Mouse (Mus musculus): Measurements from ENCODE around the gene Ranbp1. TPM values are rescaled to one million over a fixed set of nuclear protein-coding genes. Genes with fewer than 3 reads are reported as not detected.
"Not testable (repeated sequence)": the region's sequence is repeated elsewhere in the genome, so short reads cannot be mapped to it uniquely, and the experiment has no call there.

Ranbp1 gene
- polyA plus RNA-seq, 1 experiment from 2014 or later = 273 TPM

GRCm38 (mm10) chr16:18203430-18204091, 45.0 kb downstream of the Ranbp1 start:
- Histone ChIP-seq H3K27me3 (ENCODE audit: control insufficient read depth, insufficient read depth, low read length) (no peaks in the 10 kb centered on the region), H3K27ac (replicated peaks) (no peak overlapping the region), H3K4me2 (replicated peaks; ENCODE audit: low read depth) (no peak overlapping the region), H3K9ac (ENCODE audit: low read length) (no peak overlapping the region), H3K4me3 (ENCODE audit: low read depth, low read length) (no peak overlapping the region), H3K4me1 (replicated peaks; ENCODE audit: control insufficient read depth, insufficient read depth) (no peaks in the 10 kb centered on the region), H3K9me3 (ENCODE audit: control insufficient read depth, low read length) (no peaks in the 10 kb centered on the region), H3K36me3 (ENCODE audit: control insufficient read depth, insufficient read depth, low read length) (no peaks in the 10 kb centered on the region)
- WGBS = 70% methylated on average over 7 of the region's 7 CpGs
- DNase-seq (ENCODE audit: low spot score) (no peak), ATAC-seq (ENCODE audit: low FRiP score, low TSS enrichment) (no peak)
- TF ChIP-seq CTCF (IDR thresholded peaks at IDR 0.05; ENCODE audit: low read depth) (no peak), EP300 (optimal IDR thresholded peaks at IDR 0.05) (no peak)

- TF ChIP-seq EP300 (optimal IDR thresholded peaks at IDR 0.05) (no peak), CTCF (IDR thresholded peaks at IDR 0.05; ENCODE audit: low read depth) (no peak)
- Histone ChIP-seq H3K27ac (replicated peaks) (no peak overlapping the region), H3K4me2 (replicated peaks; ENCODE audit: low read depth) (no peak overlapping the region), H3K36me3 (ENCODE audit: control insufficient read depth, insufficient read depth, low read length) (no peaks in the 10 kb centered on the region), H3K27me3 (ENCODE audit: control insufficient read depth, insufficient read depth, low read length) (no peaks in the 10 kb centered on the region), H3K4me3 (ENCODE audit: low read depth, low read length) (no peak overlapping the region), H3K9ac (ENCODE audit: low read length) (no peak overlapping the region), H3K4me1 (replicated peaks; ENCODE audit: control insufficient read depth, insufficient read depth) (no peaks in the 10 kb centered on the region), H3K9me3 (ENCODE audit: control insufficient read depth, low read length) (no peaks in the 10 kb centered on the region)
- DNase-seq (ENCODE audit: low spot score) = no peak
- ATAC-seq (ENCODE audit: low FRiP score, low TSS enrichment) = no peak
- 91% methylated on average over 1 of the region's 1 CpGs for WGBS
Measured at GRCm38 (mm10) chr16:18202061-18202460, 46.5 kb downstream of the Ranbp1 start.

DNA sequence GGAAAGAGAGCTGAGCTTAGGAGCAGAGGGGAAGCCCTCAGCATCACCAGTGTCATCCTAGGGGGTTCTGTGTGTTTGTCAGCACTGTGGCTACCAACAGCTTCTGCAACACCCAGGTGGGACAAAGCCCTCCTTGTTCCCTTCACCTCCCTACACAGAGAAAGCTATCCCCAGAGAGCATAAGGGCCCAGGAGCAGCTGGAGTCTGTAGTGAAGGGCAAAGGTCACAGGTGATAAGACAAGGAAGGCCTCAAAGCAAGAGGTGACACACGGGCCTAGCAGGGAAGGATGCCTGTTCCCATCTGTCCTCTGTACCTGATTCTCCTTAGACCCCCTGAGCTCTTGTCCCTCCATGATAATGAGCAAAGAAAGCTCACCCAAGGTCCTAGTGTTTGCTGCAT, 46.9 kb downstream of the Ranbp1 start:
- H3K36me3 ChIP-seq (ENCODE audit: control insufficient read depth, insufficient read depth, low read length) = no peaks in the 10 kb centered on the region

GRCm38 (mm10) chr16:18200062-18200461, 48.5 kb downstream of the Ranbp1 start:
- H3K9me3 ChIP-seq (ENCODE audit: control insufficient read depth, low read length) = no peaks in the 10 kb centered on the region
- H3K9ac ChIP-seq (ENCODE audit: low read length) = no peak overlapping the region
- H3K4me1 ChIP-seq (replicated peaks; ENCODE audit: control insufficient read depth, insufficient read depth) = no peaks in the 10 kb centered on the region
- no peaks in the 10 kb centered on the region for H3K27me3 ChIP-seq (ENCODE audit: control insufficient read depth, insufficient read depth, low read length)
- H3K36me3 ChIP-seq (ENCODE audit: control insufficient read depth, insufficient read depth, low read length) = no peaks in the 10 kb centered on the region
- H3K4me3 ChIP-seq (ENCODE audit: low read depth, low read length) = no peak overlapping the region
- H3K4me2 ChIP-seq (replicated peaks; ENCODE audit: low read depth) = no peak overlapping the region
- ATAC-seq (ENCODE audit: low FRiP score, low TSS enrichment) = no peak
- no peak overlapping the region for H3K27ac ChIP-seq (replicated peaks)
- 68% methylated on average over 2 of the region's 2 CpGs for WGBS
- TF ChIP-seq EP300 (optimal IDR thresholded peaks at IDR 0.05) (no peak), CTCF (IDR thresholded peaks at IDR 0.05; ENCODE audit: low read depth) (no peak)
- no peak for DNase-seq (ENCODE audit: low spot score)

More for the DNA sequence above, 46.9 kb downstream of the Ranbp1 start:
- Histone ChIP-seq H3K27ac (replicated peaks) (no peak overlapping the region), H3K9ac (ENCODE audit: low read length) (no peak overlapping the region), H3K9me3 (ENCODE audit: control insufficient read depth, low read length) (no peaks in the 10 kb centered on the region), H3K4me3 (ENCODE audit: low read depth, low read length) (no peak overlapping the region), H3K27me3 (ENCODE audit: control insufficient read depth, insufficient read depth, low read length) (no peaks in the 10 kb centered on the region), H3K4me2 (replicated peaks; ENCODE audit: low read depth) (no peak overlapping the region), H3K4me1 (replicated peaks; ENCODE audit: control insufficient read depth, insufficient read depth) (no peaks in the 10 kb centered on the region)
- no peak for DNase-seq (ENCODE audit: low spot score)
- TF ChIP-seq EP300 (optimal IDR thresholded peaks at IDR 0.05) = no peak
- no peak for TF ChIP-seq CTCF (IDR thresholded peaks at IDR 0.05; ENCODE audit: low read depth)
- WGBS = 37% methylated on average over 1 of the region's 1 CpGs
- no peak for ATAC-seq (ENCODE audit: low FRiP score, low TSS enrichment)

GRCm38 (mm10) chr16:18198365-18199098, 50.0 kb downstream of the Ranbp1 start:
- Histone ChIP-seq H3K4me2 (replicated peaks; ENCODE audit: low read depth) (no peak overlapping the region), H3K4me1 (replicated peaks; ENCODE audit: control insufficient read depth, insufficient read depth) (peaks cover 7% of the 10 kb centered on the region), H3K9ac (ENCODE audit: low read length) (no peak overlapping the region), H3K9me3 (ENCODE audit: control insufficient read depth, low read length) (no peaks in the 10 kb centered on the region), H3K4me3 (ENCODE audit: low read depth, low read length) (no peak overlapping the region), H3K36me3 (ENCODE audit: control insufficient read depth, insufficient read depth, low read length) (no peaks in the 10 kb centered on the region), H3K27ac (replicated peaks) (no peak overlapping the region), H3K27me3 (ENCODE audit: control insufficient read depth, insufficient read depth, low read length) (no peaks in the 10 kb centered on the region)
- DNase-seq (ENCODE audit: low spot score) (no peak), ATAC-seq (ENCODE audit: low FRiP score, low TSS enrichment) (no peak)
- 76% methylated on average over 10 of the region's 10 CpGs for whole genome bisulfite sequencing
- TF ChIP-seq CTCF (IDR thresholded peaks at IDR 0.05; ENCODE audit: low read depth) = no peak
- TF ChIP-seq EP300 (optimal IDR thresholded peaks at IDR 0.05) = no peak

DNA sequence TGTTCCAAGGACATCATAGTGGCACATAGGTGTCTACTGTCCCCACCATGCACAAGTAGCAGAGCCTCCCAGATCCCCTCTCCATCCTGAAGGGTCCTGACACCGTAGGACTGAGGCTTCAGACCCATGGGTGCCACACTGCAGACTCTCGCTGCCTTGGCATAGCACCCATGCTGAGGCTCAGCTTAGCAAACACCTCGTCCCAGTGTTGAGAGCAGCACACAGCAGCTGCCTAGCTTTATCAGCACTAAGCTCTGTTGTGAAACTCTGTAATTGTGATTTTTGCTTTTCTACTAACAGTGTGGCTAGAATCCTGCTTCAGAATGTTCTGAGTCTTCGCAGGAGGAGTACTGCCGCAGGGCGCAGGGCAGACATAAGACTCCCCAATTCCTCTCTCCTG, 50.7 kb downstream of the Ranbp1 start:
- Histone ChIP-seq H3K36me3 (ENCODE audit: control insufficient read depth, insufficient read depth, low read length) (no peaks in the 10 kb centered on the region), H3K4me3 (ENCODE audit: low read depth, low read length) (no peak overlapping the region), H3K27me3 (ENCODE audit: control insufficient read depth, insufficient read depth, low read length) (no peaks in the 10 kb centered on the region), H3K4me1 (replicated peaks; ENCODE audit: control insufficient read depth, insufficient read depth) (peaks cover 7% of the 10 kb centered on the region), H3K9ac (ENCODE audit: low read length) (no peak overlapping the region), H3K9me3 (ENCODE audit: control insufficient read depth, low read length) (no peaks in the 10 kb centered on the region), H3K4me2 (replicated peaks; ENCODE audit: low read depth) (no peak overlapping the region), H3K27ac (replicated peaks) (no peak overlapping the region)
- ATAC-seq (ENCODE audit: low FRiP score, low TSS enrichment) (no peak), DNase-seq (ENCODE audit: low spot score) (no peak)
- TF ChIP-seq CTCF (IDR thresholded peaks at IDR 0.05; ENCODE audit: low read depth) (no peak), EP300 (optimal IDR thresholded peaks at IDR 0.05) (no peak)
- 81% methylated on average over 6 of the region's 6 CpGs for WGBS

DNA sequence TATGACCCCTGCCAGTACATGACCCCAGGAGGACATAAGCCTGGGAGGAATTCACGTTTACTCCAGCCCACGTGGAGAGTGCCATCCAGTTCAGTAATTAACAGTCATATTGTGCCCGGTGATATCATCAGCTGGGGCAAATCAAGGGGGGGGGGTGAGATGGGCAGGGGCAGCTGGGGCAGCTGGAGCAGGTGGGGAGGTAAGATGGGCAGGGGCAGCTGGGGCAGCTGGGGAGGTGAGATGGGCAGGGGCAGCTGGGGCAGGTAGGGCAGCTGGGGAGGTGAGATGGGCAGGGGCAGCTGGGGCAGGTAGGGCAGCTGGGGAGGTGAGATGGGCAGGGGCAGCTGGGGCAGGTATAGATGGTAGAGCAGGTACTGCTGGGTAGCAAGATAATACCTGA, 53.0 kb downstream of the Ranbp1 start:
- H3K4me3 ChIP-seq (ENCODE audit: low read depth, low read length); H3K4me1 ChIP-seq (replicated peaks; ENCODE audit: control insufficient read depth, insufficient read depth); H3K27me3 ChIP-seq (ENCODE audit: control insufficient read depth, insufficient read depth, low read length); H3K9ac ChIP-seq (ENCODE audit: low read length); DNase-seq (ENCODE audit: low spot score); H3K36me3 ChIP-seq (ENCODE audit: control insufficient read depth, insufficient read depth, low read length); ATAC-seq (ENCODE audit: low FRiP score, low TSS enrichment); H3K9me3 ChIP-seq (ENCODE audit: control insufficient read depth, low read length); H3K4me2 ChIP-seq (replicated peaks; ENCODE audit: low read depth): not testable (repeated sequence)
- WGBS = 57% methylated on average over 3 of the region's 3 CpGs
- peak overlapping the region; percentile 58 for H3K27ac ChIP-seq (replicated peaks)

Measured in stomach, postnatal 0 days (tissue).